Mouse (Mus musculus): ENCODE data around the gene Trim75. TPM values are rescaled to one million over a fixed set of nuclear protein-coding genes. Genes with fewer than 3 reads are reported as not detected.
"Not testable (repeated sequence)": the region's sequence is repeated elsewhere in the genome, so short reads cannot be mapped to it uniquely, and the experiment has no call there.

Trim75 gene
- 0.13 TPM in 1 of 2 replicates, not detected in the other for polyA plus RNA-seq (2016; fragmentation: Nextera tagmentation; extraction: Ambion mirVana)

DNA sequence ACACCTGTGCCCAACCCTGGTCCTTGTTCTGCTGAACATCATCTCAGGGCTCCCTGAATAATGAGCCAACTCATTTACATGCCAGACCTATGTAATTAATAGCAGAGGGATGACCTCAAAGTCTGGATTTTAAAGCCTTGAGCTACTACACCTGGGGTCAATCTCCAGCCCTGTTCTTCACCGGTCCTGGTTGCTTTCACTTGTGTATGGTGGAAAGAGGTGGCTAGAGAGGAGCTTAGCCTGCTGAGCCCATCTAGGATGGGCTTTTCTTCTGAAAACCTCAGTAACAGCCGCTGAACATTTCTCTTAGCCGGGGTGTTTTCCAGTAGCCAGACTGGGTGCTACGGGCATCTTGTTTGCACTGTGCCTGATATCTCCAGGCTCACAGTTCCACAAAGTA is at the start of gene Trim75:
Gene Trim75, minus strand, starts transcription at position 101 of the 400 bp plus-strand sequence.
- H3K4me3 ChIP-seq (replicated peaks), result no peak within 1 kb of the TSS

DNA sequence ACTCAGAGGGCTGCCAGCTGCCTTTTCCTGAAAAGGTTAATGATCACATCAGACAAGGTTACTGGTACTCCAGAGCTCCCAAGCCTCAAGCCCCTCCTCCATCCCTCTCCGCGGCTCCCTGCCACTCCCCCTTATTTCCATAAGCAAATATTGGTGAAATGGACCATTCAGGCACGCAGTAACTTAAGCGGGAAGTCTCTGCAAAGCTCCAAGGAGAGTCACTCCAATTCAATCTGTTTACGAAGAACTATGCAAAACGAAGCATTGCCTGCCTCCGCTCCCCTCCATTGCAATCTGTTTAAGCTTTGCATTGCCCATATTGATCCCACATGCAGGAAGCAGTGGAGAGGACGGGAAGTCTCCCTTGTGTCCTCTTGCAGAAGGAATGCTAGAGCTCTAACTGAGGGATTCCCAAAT is 49.5 kb upstream of the Trim75 start, which contains the start of gene Apela:
Gene Apela, minus strand, starts transcription at position 220 of the 417 bp plus-strand sequence.
- peak within 1 kb of the TSS; percentile 53 for H3K27ac ChIP-seq
- ATAC-seq (ENCODE audit: insufficient number of reproducible peaks, insufficient read depth, low FRiP score, low TSS enrichment, low read depth), result peak; percentile 71
- H3K4me1 ChIP-seq (replicated peaks), result peaks cover 32% of the 10 kb centered on the region
- H3K36me3 ChIP-seq, result no peaks in the 10 kb centered on the region
- H3K4me2 ChIP-seq, result peak within 1 kb of the TSS; percentile 61
- WGBS, result under 1% methylated on average over 8 of the region's 8 CpGs
- peak within 1 kb of the TSS; percentile 42 for H3K9ac ChIP-seq (replicated peaks)
- H3K9me3 ChIP-seq, result 0 out of 2 replicates have a peak, but pooled peaks cover 3% of the 10 kb centered on the region
- H3K4me3 ChIP-seq (replicated peaks), result peak within 1 kb of the TSS; percentile 38
- no peaks in the 10 kb centered on the region for H3K27me3 ChIP-seq

More for the DNA sequence above, at the start of gene Trim75:
- Histone ChIP-seq H3K36me3 (no peaks in the 10 kb centered on the region), H3K9ac (replicated peaks) (no peak within 1 kb of the TSS), H3K4me1 (replicated peaks) (no peaks in the 10 kb centered on the region), H3K27me3 (no peaks in the 10 kb centered on the region), H3K27ac (no peak within 1 kb of the TSS), H3K9me3 (0 out of 2 replicates have a peak, but pooled peaks cover 3% of the 10 kb centered on the region), H3K4me2 (no peak within 1 kb of the TSS)
- no peak for ATAC-seq (ENCODE audit: insufficient number of reproducible peaks, insufficient read depth, low FRiP score, low TSS enrichment, low read depth)
- 91% methylated on average over 4 of the region's 4 CpGs for WGBS

DNA sequence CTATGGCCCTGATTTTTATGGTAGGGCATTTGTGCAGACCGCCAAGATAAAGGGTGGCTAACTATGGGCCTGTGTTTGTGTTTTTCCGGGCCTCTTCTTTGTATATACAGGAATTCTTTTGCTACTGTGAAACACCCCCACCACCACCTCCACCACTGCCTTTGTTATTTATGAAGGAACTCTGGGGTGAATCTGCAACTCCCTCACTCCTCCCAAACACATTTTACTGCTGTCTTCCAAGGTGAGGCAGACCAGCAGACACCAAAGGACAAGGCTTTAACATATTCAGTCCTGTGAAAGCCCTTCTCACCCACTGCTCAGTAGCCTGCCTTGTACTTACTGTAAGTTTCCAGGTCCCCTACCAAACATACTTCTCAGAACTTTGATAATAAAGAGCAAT is 46.5 kb upstream of the Trim75 start:
- no peaks in the 10 kb centered on the region for H3K27me3 ChIP-seq
- no peak overlapping the region for H3K9ac ChIP-seq (replicated peaks)
- H3K27ac ChIP-seq, result peak overlapping the region; percentile 63
- ATAC-seq (ENCODE audit: insufficient number of reproducible peaks, insufficient read depth, low FRiP score, low TSS enrichment, low read depth), result no peak
- H3K4me1 ChIP-seq (replicated peaks), result peaks cover 46% of the 10 kb centered on the region
- WGBS, result 30% methylated on average over 2 of the region's 2 CpGs
- no peak overlapping the region; the same call in 1 of the 2 replicates for H3K4me2 ChIP-seq
- no peaks in the 10 kb centered on the region for H3K36me3 ChIP-seq
- no peak overlapping the region for H3K4me3 ChIP-seq (replicated peaks)
- H3K9me3 ChIP-seq, result no peaks in the 10 kb centered on the region

DNA sequence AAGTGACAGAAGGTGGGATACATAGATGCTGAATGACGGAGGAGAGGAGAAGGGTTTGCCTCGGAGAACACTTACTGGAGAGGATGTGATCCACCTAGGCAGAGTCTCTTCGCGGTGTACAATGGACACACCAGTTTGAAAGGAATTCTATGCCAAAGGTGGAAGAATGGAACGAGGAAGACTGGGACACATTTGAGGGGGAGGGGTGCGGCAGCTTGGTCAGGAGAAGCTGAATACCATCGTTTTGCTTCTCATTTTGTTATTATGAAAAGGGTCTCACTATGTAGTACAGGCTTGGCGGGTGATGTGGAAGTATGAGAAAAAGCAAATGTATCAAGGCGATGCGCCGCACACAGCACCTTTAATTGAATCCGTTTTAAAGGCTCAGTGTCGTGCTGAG is 45.4 kb upstream of the Trim75 start:
- Histone ChIP-seq H3K9ac (replicated peaks) (no peak overlapping the region), H3K36me3 (no peaks in the 10 kb centered on the region), H3K27ac (no peak overlapping the region), H3K27me3 (no peaks in the 10 kb centered on the region), H3K4me3 (replicated peaks) (no peak overlapping the region), H3K9me3 (no peaks in the 10 kb centered on the region), H3K4me2 (no peak overlapping the region), H3K4me1 (replicated peaks) (peaks cover 46% of the 10 kb centered on the region)
- 84% methylated on average over 13 of the region's 13 CpGs for WGBS
- ATAC-seq (ENCODE audit: insufficient number of reproducible peaks, insufficient read depth, low FRiP score, low TSS enrichment, low read depth), result no peak

DNA sequence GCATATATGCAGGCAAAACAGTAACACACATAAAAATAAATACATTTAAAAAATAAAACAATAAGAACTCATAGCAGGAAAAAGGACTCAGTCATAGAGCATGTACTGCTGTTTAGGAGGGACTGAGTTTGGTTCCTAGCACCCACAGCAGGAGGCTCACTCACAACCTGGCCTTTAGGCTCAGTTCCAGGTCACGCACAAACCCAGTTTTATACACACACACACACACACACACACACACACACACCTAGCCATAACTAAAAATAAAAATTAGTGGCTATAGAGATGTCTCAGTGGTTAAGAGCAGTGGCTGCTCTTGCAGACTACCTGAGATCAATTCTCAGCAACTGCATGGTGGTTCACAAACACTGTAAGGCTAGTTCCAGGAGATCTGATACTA is 44.5 kb upstream of the Trim75 start:
- no peak overlapping the region for H3K27ac ChIP-seq
- 93% methylated on average over 1 of the region's 1 CpGs for WGBS

DNA sequence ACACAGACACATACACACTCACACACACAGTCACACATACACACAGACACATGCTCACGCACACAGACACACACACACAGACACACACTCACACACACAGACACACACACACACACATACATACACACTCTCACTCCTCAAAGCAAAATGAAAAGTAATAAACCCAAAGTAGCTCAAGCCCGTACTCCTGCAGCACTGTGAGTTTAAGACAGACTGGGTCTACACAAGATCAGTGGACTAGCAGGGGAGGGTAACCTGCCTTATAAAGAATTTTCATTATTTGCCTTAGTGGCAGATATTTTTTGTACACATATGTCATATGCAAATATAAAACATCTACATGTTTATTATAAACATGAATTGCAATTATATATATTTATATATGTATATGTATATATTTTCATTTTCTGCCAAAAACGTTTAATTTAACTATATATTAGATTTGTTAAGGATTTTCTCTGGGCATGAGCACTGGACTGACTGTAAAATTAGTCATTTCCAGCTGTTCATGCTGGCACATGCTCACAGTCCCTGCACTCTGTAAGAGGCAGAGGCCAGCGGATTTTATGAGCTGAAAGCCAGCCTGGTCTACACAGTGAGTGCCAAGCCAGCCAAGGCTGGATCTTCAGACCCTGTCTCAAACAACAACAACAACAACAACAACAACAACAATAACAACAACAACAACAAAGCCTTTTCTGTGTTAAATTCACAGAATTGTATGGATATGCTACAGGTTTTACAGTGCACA is 43.3 kb upstream of the Trim75 start:
- Histone ChIP-seq H3K4me2 (no peak overlapping the region), H3K4me1 (replicated peaks) (peaks cover 39% of the 10 kb centered on the region), H3K27ac (peak overlapping the region; percentile 56; the same call in 1 of the 2 replicates), H3K36me3 (no peaks in the 10 kb centered on the region), H3K9ac (replicated peaks) (no peak overlapping the region), H3K9me3 (no peaks in the 10 kb centered on the region), H3K27me3 (no peaks in the 10 kb centered on the region), H3K4me3 (replicated peaks) (no peak overlapping the region)
- 57% methylated on average over 4 of the region's 4 CpGs for WGBS
- 0 out of 2 replicates have a peak, but pooled peaks have one; percentile 49 for ATAC-seq (ENCODE audit: insufficient number of reproducible peaks, insufficient read depth, low FRiP score, low TSS enrichment, low read depth)

More for the DNA sequence above, 44.5 kb upstream of the Trim75 start:
- H3K4me2 ChIP-seq, result no peak overlapping the region
- peaks cover 39% of the 10 kb centered on the region for H3K4me1 ChIP-seq (replicated peaks)
- no peak overlapping the region for H3K9ac ChIP-seq (replicated peaks)
- H3K9me3 ChIP-seq, result no peaks in the 10 kb centered on the region
- H3K36me3 ChIP-seq, result no peaks in the 10 kb centered on the region
- no peak for ATAC-seq (ENCODE audit: insufficient number of reproducible peaks, insufficient read depth, low FRiP score, low TSS enrichment, low read depth)
- no peak overlapping the region for H3K4me3 ChIP-seq (replicated peaks)
- H3K27me3 ChIP-seq, result no peaks in the 10 kb centered on the region

DNA sequence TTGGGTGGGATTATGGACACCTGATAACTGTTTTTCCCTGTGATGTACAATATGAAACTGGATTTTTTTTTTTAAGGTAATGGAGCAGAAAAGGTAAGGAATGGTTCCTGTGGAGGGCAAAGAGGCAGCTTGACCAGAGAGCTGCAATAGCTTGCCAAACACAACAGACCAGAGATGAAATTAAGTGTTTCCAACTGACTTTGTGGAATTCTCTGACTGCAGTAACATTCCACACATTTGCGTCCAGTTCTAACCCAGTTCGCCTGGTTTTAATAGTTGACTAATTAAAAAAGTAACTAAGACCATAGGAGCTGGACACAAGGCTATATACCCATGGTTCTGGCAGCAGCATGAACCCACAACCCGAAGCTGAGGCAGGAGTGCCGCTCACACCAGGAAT is 42.1 kb upstream of the Trim75 start:
- H3K4me1 ChIP-seq (replicated peaks), result peaks cover 29% of the 10 kb centered on the region
- H3K27me3 ChIP-seq, result no peaks in the 10 kb centered on the region
- no peak overlapping the region for H3K27ac ChIP-seq
- ATAC-seq (ENCODE audit: insufficient number of reproducible peaks, insufficient read depth, low FRiP score, low TSS enrichment, low read depth), result no peak
- no peak overlapping the region for H3K4me3 ChIP-seq (replicated peaks)
- no peak overlapping the region for H3K4me2 ChIP-seq
- H3K36me3 ChIP-seq, result no peaks in the 10 kb centered on the region
- H3K9ac ChIP-seq (replicated peaks), result no peak overlapping the region
- H3K9me3 ChIP-seq, result no peaks in the 10 kb centered on the region
- WGBS, result 51% methylated on average over 4 of the region's 4 CpGs

DNA sequence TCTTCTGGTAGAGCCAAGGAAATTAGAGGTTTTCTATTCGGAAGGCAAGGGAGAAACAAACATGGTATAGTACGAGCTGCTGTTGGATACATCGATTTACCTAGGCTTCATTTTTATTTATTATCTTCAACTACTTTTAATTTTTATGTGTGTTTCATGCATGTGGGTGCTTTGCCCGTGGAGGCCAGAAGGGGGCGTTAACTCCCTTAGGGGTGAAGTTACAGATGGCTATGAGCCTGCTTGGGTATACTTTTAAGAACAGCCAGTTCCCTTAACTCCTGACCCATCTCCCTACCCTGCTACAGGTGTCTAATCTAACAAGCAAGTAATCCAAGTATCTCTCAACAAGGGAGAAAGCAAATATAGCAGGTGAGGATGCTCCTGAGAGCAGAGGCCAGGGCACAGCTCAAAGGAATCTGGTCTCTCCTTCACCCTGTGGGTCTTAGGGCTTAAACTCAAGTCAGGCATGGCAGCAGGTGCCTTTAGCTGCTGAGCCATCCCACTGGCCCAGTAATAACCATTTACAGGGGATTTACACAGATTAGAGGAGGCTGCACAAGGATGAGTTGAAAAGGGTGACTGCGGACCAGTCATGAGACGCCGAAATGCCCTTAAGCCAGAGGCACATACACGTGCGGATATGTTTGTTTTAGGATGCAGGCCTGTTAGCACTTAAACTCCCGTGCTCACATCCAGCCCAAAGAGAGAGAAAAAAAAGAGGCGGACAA is 41.5 kb upstream of the Trim75 start:
- Histone ChIP-seq H3K4me3 (replicated peaks) (no peak overlapping the region), H3K9me3 (no peaks in the 10 kb centered on the region), H3K27me3 (no peaks in the 10 kb centered on the region), H3K9ac (replicated peaks) (no peak overlapping the region), H3K27ac (no peak overlapping the region), H3K36me3 (no peaks in the 10 kb centered on the region), H3K4me1 (replicated peaks) (peaks cover 23% of the 10 kb centered on the region), H3K4me2 (no peak overlapping the region)
- 72% methylated on average over 12 of the region's 12 CpGs for WGBS
- no peak for ATAC-seq (ENCODE audit: insufficient number of reproducible peaks, insufficient read depth, low FRiP score, low TSS enrichment, low read depth)

DNA sequence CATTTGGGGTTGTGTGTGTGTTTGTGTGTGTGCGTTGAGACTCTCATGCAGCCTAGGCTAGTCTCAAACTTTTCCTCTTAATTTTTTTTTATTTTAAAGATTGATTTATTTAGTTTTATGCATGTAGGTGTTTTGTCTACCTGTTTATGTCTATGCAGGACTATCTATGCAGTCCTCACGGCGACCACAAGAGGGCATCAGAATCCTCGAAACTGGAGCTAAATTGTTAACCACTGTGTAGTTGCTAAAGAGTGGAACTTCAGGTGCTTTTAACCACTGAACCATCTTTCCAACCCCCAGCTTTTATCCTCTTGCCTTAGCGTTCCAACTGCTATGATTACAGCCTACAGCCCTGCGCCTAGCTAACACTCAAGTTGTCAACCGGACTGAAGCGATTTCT is 34.9 kb upstream of the Trim75 start:
- Histone ChIP-seq H3K4me2 (no peak overlapping the region), H3K9ac (replicated peaks) (no peak overlapping the region), H3K4me3 (replicated peaks) (no peak overlapping the region), H3K27me3 (no peaks in the 10 kb centered on the region), H3K27ac (no peak overlapping the region), H3K9me3 (no peaks in the 10 kb centered on the region), H3K36me3 (no peaks in the 10 kb centered on the region), H3K4me1 (replicated peaks) (no peaks in the 10 kb centered on the region)
- peak; percentile 59 for ATAC-seq (ENCODE audit: insufficient number of reproducible peaks, insufficient read depth, low FRiP score, low TSS enrichment, low read depth)
- 53% methylated on average over 8 of the region's 8 CpGs for WGBS

DNA sequence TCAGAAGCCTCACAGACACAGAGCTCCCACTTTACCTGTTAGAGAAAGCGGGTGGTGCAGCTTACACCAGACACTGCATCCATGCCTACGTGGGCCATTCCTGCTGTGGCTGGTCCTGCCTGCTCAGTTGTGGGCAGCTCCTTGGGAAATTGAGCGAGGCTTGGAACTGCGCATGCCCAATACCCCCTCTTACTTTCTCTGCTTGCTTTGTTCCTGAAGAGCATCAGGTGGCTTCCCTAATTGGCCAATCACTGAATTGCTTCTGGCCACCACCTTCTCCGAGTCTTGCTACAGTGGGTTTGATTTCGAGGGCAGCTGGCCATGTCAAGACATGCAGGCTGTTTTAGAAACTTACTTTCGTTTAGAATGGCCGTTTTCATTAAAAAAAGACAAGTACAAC is 30.8 kb upstream of the Trim75 start, which contains the start of the genes Trim61 and Trim60:
Gene Trim61, minus strand, starts transcription at position 101 of the 400 bp plus-strand sequence.
Gene Trim60, minus strand, starts transcription at position 162 of the 400 bp plus-strand sequence.
- Histone ChIP-seq H3K36me3 (no peaks in the 10 kb centered on the region), H3K4me1 (replicated peaks) (no peaks in the 10 kb centered on the region), H3K9ac (replicated peaks) (no peak within 1 kb of the TSS), H3K4me2 (no peak within 1 kb of the TSS), H3K27ac (no peak within 1 kb of the TSS), H3K27me3 (no peaks in the 10 kb centered on the region), H3K4me3 (replicated peaks) (no peak within 1 kb of the TSS), H3K9me3 (peaks cover 7% of the 10 kb centered on the region; the same call in 1 of the 2 replicates)
- WGBS, result 86% methylated on average over 8 of the region's 8 CpGs
- ATAC-seq (ENCODE audit: insufficient number of reproducible peaks, insufficient read depth, low FRiP score, low TSS enrichment, low read depth), result no peak

DNA sequence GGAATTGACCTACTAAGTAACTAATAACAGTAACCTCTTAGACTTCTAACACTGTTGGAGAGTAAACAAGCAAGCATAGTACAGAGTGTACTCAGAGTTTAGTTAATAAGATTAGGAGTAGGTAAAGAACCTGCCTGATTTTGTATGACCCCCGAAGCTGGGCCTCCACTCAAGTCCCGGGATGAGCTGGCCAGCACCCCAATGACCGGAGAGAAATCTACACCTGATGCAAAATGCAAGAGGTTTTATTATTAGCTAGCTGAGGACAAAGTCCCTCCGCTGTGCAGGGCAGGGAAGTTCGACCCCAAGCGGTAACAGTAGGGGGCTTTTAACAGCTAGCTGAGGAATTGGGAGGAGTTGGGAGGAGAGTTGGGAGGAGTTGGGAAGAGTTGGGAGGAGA is 20.0 kb upstream of the Trim75 start:
- not testable (repeated sequence) for H3K27me3 ChIP-seq; H3K4me1 ChIP-seq (replicated peaks); ATAC-seq (ENCODE audit: insufficient number of reproducible peaks, insufficient read depth, low FRiP score, low TSS enrichment, low read depth); H3K9ac ChIP-seq (replicated peaks); H3K9me3 ChIP-seq; H3K4me2 ChIP-seq; H3K27ac ChIP-seq; H3K4me3 ChIP-seq (replicated peaks); H3K36me3 ChIP-seq
- 75% methylated on average over 6 of the region's 6 CpGs for WGBS
